Mouse (Mus musculus): Measurements from ENCODE around the gene Kdm4a.

DNA sequence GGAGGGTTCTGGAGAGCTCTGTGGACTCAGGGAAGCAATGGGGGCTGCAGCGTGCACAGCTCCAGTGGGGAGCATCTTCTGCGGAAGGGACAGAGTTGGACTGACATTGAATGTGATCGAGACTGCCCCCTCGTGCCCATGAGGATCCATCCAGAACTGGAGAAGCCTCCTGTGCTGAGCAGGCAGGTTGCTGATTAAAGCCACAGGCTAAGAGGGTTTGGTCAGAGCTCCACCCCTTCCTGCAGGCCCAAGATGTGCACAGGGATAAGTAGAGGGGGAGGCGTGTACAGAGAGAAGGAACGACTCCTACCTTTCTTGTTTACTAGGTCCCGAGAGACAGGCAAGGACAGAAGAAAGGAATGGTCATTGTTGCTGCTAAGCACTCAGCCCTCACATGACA, 41.4 kb upstream of the Kdm4a start:
- TF ChIP-seq POLR2A (IDR thresholded peaks at IDR 0.05; ENCODE audit: insufficient read length, low read depth) = no peak
- TF ChIP-seq MAX (IDR thresholded peaks at IDR 0.05; ENCODE audit: low read depth) = no peak

Data from myocyte (in vitro differentiated cells).